Mouse (Mus musculus): ENCODE data around the gene Creb3l1. TPM values are rescaled to one million over a fixed set of nuclear protein-coding genes. Genes with fewer than 3 reads are reported as not detected.
A peak's percentile ranks its signal among the peaks of the same experiment; 100 is the strongest.

Creb3l1 gene
- polyA plus RNA-seq, 1 experiment from 2014 or later: 1.9 TPM

DNA sequence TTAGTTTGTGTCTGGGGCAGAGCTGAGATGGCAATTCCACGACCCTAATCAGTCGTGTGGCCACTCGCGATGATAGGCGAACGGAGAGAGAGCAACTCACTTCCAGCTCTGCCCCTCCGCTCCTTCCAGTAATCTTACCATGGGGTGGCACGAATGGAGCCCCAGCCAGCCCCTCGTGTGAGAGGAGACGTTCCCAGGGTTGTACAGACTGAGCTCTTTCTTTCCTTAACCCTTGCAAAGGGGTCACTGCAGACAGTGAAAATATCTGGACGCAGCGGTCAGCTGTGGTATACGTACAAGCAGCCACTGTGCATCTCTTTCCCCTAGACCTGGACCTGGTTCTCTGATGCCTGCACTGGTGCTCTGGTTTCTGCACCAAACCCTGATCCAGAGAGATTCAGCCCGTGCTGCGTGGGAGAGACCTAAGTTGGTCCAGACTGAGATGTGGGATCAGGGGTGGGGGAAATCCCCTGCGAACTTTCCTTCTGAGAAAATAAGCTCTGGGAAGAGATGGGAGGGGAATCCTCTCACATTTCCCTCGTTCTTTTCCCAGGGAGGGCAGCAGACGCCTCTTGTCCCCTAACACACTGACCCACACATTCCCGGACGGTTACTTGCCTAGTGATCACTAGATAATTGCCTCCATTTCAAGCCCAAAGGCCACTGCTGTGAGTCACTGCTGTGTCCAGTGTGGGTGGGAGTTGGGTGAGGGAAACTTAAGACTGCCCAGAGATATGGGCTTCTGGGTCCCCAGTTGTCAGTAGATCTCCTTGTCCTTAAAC lies 15.5 kb downstream of the Creb3l1 start:
- DNase-seq (ENCODE audit: low spot score): no peak
- H3K27me3 ChIP-seq (ENCODE audit: insufficient read depth, poor library complexity, severe bottlenecking): peaks cover 49% of the 10 kb centered on the region
- peak overlapping the region; percentile 90 for H3K27ac ChIP-seq
- no peaks in the 10 kb centered on the region for H3K9me3 ChIP-seq
- H3K4me3 ChIP-seq: peak overlapping the region; percentile 66
- no peaks in the 10 kb centered on the region for H3K36me3 ChIP-seq
- 4% methylated on average over 20 of the region's 20 CpGs for WGBS
- peaks cover 45% of the 10 kb centered on the region for H3K4me1 ChIP-seq (replicated peaks)

DNA sequence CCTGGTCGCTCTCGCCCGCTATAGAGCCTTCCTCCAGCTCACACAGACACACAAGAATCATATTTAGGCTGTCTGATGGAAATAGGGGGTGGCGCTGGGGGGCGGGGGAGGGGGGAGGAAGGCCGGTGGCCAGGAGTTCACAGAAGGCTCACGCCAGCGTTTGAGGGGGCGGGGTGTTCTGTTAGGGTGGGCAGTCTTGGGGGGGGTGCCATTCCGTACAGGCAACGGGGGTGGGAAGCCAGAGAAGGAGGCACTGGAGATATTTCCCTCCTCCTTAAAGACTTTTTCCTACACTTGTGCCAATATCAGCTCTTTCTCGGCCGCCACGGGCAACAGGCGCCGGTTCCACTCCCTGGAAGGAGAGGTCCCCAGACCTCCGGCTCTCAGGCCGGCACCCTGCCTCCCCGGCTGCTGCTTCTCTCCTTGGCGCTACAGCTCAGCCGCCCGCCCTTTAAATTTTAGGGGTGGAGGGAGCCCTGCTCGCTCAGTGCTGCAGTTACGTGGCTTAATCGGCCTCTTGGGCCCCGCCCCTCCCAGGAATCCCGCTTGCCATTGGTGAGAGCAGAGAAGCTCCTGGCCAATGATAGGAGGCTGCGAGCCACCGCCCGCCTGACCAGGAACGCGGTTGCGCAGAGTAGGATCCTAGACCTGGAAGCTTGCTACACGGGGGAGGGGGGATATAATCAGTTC lies 16.2 kb downstream of the Creb3l1 start:
- H3K9me3 ChIP-seq: no peaks in the 10 kb centered on the region
- H3K36me3 ChIP-seq: no peaks in the 10 kb centered on the region
- H3K4me3 ChIP-seq: peak overlapping the region; percentile 66
- peak overlapping the region; percentile 90 for H3K27ac ChIP-seq
- peak; percentile 98 for DNase-seq (ENCODE audit: low spot score)
- H3K27me3 ChIP-seq (ENCODE audit: insufficient read depth, poor library complexity, severe bottlenecking): peaks cover 54% of the 10 kb centered on the region
- WGBS: under 1% methylated on average over 34 of the region's 34 CpGs
- peaks cover 41% of the 10 kb centered on the region for H3K4me1 ChIP-seq (replicated peaks)

DNA sequence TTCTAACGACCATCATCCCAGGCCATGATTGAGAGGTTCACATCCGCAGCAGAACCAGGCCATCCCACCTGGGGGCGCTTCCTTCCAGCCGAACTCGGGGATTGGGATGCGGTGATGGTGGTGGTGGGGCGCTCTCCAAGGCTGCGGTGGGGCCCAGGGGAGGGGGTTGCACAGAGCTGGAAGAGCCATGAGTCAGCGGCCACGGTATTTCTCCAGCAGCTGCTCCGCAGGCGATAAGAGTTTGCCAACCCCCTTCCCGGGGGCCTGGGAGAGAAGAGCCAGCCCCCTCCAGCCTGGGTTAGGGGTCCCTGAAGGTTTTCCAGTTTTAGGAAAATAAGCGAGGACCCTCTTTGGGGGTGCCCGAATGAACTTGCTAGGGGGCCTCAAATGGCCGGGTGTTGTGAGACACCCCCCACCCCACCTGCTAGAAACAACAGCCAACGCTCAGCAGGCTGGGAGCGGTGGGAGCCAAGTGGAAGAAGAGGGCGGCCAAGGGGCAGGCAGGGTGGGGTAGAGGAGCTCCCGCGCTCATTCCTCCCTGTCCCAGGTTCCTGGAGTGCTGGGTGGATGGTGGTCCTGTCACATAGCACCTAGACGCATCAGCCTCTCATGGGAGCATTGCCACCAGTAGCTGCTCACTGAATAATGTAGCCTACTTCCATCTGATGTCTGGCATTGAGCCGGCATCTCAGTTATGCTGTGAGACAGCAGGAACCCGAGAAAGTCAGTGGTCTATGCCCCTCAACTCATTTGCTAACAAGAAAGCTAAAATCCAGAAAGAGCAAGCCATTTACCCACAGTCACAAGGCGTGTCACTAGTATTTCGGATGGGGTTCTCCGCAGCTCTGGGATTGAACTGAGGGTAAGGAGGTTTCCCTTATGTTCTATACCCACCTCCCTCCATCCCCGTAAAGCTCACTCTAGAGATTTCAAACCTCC lies 17.1 kb downstream of the Creb3l1 start:
- H3K4me1 ChIP-seq (replicated peaks): peaks cover 32% of the 10 kb centered on the region
- no peaks in the 10 kb centered on the region for H3K9me3 ChIP-seq
- DNase-seq (ENCODE audit: low spot score): peak; percentile 58
- H3K27me3 ChIP-seq (ENCODE audit: insufficient read depth, poor library complexity, severe bottlenecking): peaks cover 54% of the 10 kb centered on the region
- peak overlapping the region; percentile 66 for H3K4me3 ChIP-seq
- H3K27ac ChIP-seq: peak overlapping the region; percentile 90
- no peaks in the 10 kb centered on the region for H3K36me3 ChIP-seq
- WGBS: under 1% methylated on average over 28 of the region's 28 CpGs

DNA sequence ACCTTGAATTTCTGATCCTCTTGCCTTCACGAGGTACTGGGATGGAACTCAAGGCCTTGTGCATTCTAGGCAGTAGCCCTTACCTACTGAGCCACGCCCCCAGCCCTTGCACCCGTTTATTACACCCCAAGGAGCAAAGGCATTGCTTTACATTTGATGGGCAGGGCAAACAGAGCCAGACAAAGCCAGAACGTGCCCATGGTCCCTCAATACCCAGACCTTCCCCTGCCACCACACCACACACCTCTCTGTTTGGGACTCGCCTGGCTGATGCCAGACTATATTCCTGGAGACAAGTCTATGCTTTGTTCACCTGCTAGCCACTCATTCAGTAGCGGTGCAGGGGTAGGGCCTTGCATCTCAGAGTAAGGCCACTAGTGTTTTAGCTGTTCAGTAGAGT lies 17.8 kb downstream of the Creb3l1 start:
- 0 out of 2 replicates have a peak overlapping the region, but pooled peaks have one; percentile 90 for H3K27ac ChIP-seq
- peaks cover 58% of the 10 kb centered on the region for H3K27me3 ChIP-seq (ENCODE audit: insufficient read depth, poor library complexity, severe bottlenecking)
- H3K36me3 ChIP-seq: no peaks in the 10 kb centered on the region
- DNase-seq (ENCODE audit: low spot score): no peak
- peak overlapping the region; percentile 66; the same call in 1 of the 2 replicates for H3K4me3 ChIP-seq
- H3K4me1 ChIP-seq (replicated peaks): peaks cover 36% of the 10 kb centered on the region
- WGBS: 41% methylated on average over 6 of the region's 6 CpGs
- H3K9me3 ChIP-seq: no peaks in the 10 kb centered on the region

DNA sequence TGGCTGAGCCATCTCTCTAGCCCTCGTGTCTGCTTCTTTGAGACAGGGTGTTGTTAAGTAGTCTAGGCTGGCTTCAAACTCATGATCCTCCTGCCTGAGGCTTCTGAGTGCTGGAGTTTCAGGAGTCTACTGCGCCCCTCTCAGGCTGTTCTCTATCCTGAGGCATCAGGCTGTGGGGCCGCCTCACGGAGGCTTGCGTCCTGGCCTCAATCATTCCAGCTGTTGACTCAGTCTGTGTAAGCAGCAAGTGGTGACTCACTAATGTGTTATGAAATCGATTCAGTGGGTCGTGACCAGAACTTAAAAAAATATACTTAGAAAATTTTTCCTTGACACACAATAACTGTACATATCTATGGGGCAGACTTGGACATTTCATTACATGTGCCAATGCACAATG lies 19.7 kb downstream of the Creb3l1 start:
- Histone ChIP-seq H3K4me1 (replicated peaks) (peaks cover 37% of the 10 kb centered on the region), H3K36me3 (no peaks in the 10 kb centered on the region), H3K27ac (no peak overlapping the region), H3K27me3 (ENCODE audit: insufficient read depth, poor library complexity, severe bottlenecking) (peaks cover 42% of the 10 kb centered on the region), H3K4me3 (no peak overlapping the region), H3K9me3 (no peaks in the 10 kb centered on the region)
- DNase-seq (ENCODE audit: low spot score): no peak
- WGBS: 77% methylated on average over 7 of the region's 7 CpGs

DNA sequence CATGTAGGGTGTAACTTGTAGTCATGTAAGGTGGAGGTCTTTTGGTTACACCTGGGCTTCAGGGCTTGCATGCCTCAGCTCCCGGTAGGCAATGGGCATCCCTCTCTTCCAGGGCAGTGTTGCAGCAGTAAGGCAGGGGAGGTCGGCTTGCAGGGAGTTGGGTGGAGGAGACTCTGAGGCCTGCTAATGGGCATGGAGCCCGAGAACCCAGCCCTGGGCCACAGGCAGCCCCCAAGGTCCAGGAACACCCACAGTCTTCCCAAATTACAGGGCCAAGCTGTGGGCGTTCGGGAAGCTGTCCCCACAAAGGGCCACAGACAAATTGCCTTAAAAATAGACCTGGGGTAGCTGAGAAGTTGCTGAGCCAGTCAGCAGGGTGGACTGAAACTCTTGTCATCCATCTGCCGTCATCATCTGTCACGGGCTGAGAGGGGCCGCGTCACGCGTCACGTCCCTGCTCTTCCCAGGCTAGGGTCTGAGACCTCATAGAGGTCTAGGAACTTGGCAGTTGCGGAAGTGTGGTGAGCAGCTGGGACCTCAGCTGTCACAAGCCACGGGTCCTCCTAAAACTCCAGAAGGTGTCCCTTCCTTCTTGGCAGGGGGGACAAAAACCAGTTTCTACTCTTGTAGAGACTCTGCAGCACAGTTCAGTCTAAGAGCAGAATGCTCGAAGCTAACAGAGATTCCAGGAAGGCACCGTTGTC lies 26.2 kb downstream of the Creb3l1 start:
- no peaks in the 10 kb centered on the region for H3K9me3 ChIP-seq
- H3K36me3 ChIP-seq: no peaks in the 10 kb centered on the region
- WGBS: 83% methylated on average over 16 of the region's 16 CpGs
- no peak overlapping the region for H3K4me3 ChIP-seq
- H3K4me1 ChIP-seq (replicated peaks): peaks cover 23% of the 10 kb centered on the region
- H3K27ac ChIP-seq: no peak overlapping the region
- H3K27me3 ChIP-seq (ENCODE audit: insufficient read depth, poor library complexity, severe bottlenecking): peaks cover 11% of the 10 kb centered on the region; the same call in 1 of the 2 replicates
- DNase-seq (ENCODE audit: low spot score): no peak

DNA sequence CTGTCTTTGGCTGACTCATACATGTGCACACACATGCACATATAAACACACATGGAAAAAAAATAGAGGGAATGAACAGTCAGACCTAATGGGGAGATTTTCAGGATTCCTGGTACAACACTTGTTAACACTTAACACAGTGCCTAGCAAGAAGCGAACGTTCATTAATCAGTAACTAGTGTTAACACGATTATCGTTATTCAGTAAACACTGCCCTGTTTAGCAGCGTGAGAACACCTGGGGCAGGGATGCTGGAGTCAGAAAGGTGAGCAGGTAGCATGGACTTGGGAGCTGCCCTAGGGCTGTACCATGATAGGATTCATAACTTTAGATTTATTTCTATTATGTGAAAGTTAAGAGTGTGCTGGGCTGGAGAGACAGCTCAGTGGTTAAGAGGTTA lies 28.3 kb downstream of the Creb3l1 start:
- Histone ChIP-seq H3K27me3 (ENCODE audit: insufficient read depth, poor library complexity, severe bottlenecking) (peaks cover 4% of the 10 kb centered on the region; the same call in 1 of the 2 replicates), H3K4me1 (replicated peaks) (peaks cover 18% of the 10 kb centered on the region), H3K4me3 (no peak overlapping the region), H3K9me3 (no peaks in the 10 kb centered on the region), H3K36me3 (no peaks in the 10 kb centered on the region), H3K27ac (no peak overlapping the region)
- 93% methylated on average over 5 of the region's 5 CpGs for WGBS
- DNase-seq (ENCODE audit: low spot score): no peak

DNA sequence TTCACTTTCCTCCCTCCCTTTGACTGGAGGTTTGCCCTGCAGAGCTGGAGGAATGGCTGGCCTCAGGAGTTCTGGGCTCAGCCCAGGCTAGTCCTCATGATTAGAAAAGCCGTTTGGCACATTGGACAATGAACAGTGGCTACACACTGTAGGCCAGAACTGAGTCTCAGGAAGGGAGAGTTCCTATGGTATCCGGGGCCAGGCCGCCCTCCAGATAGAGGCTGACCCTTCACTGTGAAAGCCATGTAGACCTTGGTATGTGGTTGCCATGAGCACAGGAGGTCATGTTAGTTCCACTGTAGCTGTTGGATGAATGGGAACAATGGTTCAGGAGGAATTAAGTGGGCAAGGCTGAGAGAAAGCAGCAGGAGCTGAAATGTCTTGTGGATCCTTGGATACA lies 30.9 kb downstream of the Creb3l1 start:
- Histone ChIP-seq H3K36me3 (no peaks in the 10 kb centered on the region), H3K4me1 (replicated peaks) (peaks cover 16% of the 10 kb centered on the region), H3K27me3 (ENCODE audit: insufficient read depth, poor library complexity, severe bottlenecking) (0 out of 2 replicates have a peak, but pooled peaks cover 4% of the 10 kb centered on the region), H3K4me3 (no peak overlapping the region), H3K9me3 (no peaks in the 10 kb centered on the region), H3K27ac (no peak overlapping the region; the same call in 1 of the 2 replicates)
- no peak for DNase-seq (ENCODE audit: low spot score)
- 47% methylated on average over 3 of the region's 3 CpGs for WGBS

DNA sequence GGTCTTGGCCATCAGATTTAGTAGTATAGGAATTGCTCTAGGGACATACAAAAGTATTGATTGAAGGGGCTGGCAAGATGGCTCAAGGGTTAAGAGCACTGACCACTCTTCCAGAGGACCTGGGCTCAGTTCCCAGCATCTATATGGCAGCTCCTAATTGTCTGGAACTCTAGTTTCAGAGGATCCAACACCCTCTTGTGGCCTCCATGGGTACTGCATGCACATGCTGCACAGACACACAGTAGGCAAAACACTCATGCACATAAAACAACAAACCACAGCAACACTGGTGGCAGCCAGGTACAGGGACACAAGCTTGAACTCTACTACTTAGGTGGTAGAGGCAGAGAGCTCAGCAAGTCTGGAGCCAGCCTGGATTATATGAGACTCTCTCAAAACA lies 34.6 kb downstream of the Creb3l1 start:
- Histone ChIP-seq H3K4me3 (no peak overlapping the region), H3K27me3 (ENCODE audit: insufficient read depth, poor library complexity, severe bottlenecking) (peaks cover 13% of the 10 kb centered on the region), H3K36me3 (no peaks in the 10 kb centered on the region), H3K27ac (no peak overlapping the region), H3K9me3 (no peaks in the 10 kb centered on the region), H3K4me1 (replicated peaks) (peaks cover 32% of the 10 kb centered on the region)
- no peak for DNase-seq (ENCODE audit: low spot score)

DNA sequence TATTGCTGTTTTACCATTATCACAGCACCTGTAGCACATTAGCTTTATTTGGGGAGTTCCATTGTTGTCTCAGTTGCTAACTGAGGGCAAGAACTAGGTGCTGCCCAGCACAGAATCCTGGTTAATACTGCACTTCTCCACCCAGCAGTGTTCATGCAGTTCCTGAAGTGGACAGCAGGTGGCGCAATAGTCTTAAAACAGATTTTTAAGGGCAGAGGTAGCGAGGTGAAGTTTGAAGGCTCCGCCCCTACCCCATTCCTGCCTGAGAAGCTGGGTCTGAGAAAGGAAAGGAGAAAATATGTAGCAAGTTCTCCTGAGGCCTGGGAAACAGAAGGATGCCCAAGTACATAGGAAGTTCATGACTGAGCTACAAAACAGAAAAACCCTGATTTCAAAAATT lies 36.8 kb downstream of the Creb3l1 start:
- peaks cover 22% of the 10 kb centered on the region for H3K27me3 ChIP-seq (ENCODE audit: insufficient read depth, poor library complexity, severe bottlenecking)
- no peaks in the 10 kb centered on the region for H3K36me3 ChIP-seq
- H3K4me3 ChIP-seq: no peak overlapping the region
- H3K27ac ChIP-seq: no peak overlapping the region
- peaks cover 39% of the 10 kb centered on the region for H3K4me1 ChIP-seq (replicated peaks)
- H3K9me3 ChIP-seq: no peaks in the 10 kb centered on the region
- peak; percentile 86 for DNase-seq (ENCODE audit: low spot score)
- WGBS: 3% methylated on average over 3 of the region's 3 CpGs

DNA sequence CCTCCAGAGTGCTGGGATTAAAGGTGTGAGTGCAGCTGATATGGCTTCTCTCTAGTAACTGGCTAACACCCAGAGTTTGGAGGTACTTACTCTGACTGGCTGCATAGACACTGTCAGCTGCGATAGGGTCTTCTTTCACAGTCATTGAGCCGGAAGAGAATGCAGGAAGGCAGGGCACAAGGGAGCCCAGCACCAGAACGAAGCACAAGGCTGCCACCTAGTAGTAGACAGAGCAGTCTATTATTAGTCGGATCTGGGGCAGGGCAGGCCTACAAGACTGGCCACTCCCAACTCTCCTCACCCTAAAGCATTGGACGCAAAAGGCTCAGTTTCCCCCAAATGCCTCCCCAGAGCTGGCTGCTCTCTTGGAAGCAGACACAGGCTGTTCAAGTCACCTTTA lies 38.2 kb downstream of the Creb3l1 start:
- Histone ChIP-seq H3K27me3 (ENCODE audit: insufficient read depth, poor library complexity, severe bottlenecking) (peaks cover 33% of the 10 kb centered on the region), H3K4me3 (no peak overlapping the region), H3K36me3 (no peaks in the 10 kb centered on the region), H3K4me1 (replicated peaks) (peaks cover 45% of the 10 kb centered on the region), H3K9me3 (no peaks in the 10 kb centered on the region), H3K27ac (peak overlapping the region; percentile 46; the same call in 1 of the 2 replicates)
- 6% methylated on average over 5 of the region's 5 CpGs for WGBS
- peak; percentile 44 for DNase-seq (ENCODE audit: low spot score)

DNA sequence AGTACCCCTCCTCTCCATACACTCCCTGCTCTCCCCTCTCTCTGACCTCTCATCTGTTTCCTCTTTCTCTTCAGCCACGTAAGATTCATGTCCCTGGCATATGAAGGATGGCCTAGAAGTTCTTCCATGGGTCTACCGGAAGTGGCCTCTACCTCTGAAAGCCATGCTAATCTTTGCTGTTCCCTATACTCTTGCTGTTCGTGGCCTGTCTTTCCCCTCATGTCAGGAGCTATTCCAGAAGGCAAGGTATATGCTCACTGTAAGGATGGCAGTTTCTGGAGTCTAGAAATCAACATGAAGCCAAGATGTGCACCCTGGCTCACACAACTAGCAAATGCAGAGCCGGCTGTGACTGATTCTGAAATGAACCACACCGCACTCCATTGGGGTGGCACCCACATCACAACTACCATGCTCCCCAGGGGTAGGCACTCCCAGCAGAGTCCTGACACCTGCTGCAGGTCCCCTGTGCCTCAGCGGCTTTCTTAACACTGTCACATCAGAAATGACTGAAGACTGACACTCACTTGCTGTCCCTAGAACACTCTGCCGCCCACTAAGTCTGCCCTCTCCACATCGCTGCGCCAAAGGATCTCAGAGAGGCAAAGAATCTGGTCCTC lies 39.3 kb downstream of the Creb3l1 start:
- Histone ChIP-seq H3K4me3 (peak overlapping the region; percentile 39), H3K27ac (peak overlapping the region; percentile 84), H3K27me3 (ENCODE audit: insufficient read depth, poor library complexity, severe bottlenecking) (peaks cover 34% of the 10 kb centered on the region), H3K4me1 (replicated peaks) (peaks cover 56% of the 10 kb centered on the region), H3K36me3 (no peaks in the 10 kb centered on the region), H3K9me3 (no peaks in the 10 kb centered on the region)
- WGBS: 35% methylated on average over 9 of the region's 9 CpGs
- DNase-seq (ENCODE audit: low spot score): no peak

All from hindbrain, embryonic 10.5 days (tissue).